Mouse (Mus musculus): ENCODE data around the gene Btg1-ps1. TPM values are rescaled to one million over a fixed set of nuclear protein-coding genes. Genes with fewer than 3 reads are reported as not detected.
"Not testable (repeated sequence)": the region's sequence is repeated elsewhere in the genome, so short reads cannot be mapped to it uniquely, and the experiment has no call there.

The Btg1-ps1 gene
- not detected in 2 replicates for total RNA-seq (2017)

DNA sequence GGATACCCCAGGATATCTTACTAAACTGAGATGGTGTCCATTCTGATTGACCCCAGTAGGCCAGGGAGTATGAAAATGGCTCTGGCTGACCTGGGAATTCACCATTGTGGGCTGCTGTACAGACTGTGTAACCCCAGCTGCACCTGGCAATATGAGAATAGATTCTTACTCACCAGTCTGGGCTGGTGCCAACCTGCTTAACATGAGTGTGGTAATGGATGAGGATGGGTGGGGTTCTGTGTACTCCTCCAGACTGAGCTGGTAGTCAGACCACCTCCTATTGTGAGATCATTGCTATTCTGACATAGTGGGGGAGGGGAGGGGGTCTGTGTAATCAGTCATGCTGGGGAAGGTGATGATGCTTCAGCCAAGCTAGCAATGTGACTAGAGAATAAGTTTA lies at the start of gene Btg1-ps1:
TSS of gene Btg1-ps1 (minus strand) at position 219 of the 400 bp plus-strand sequence.
- ATAC-seq (ENCODE audit: extremely low read depth, insufficient number of reproducible peaks, low FRiP score, poor library complexity, severe bottlenecking) = not testable (repeated sequence)

DNA sequence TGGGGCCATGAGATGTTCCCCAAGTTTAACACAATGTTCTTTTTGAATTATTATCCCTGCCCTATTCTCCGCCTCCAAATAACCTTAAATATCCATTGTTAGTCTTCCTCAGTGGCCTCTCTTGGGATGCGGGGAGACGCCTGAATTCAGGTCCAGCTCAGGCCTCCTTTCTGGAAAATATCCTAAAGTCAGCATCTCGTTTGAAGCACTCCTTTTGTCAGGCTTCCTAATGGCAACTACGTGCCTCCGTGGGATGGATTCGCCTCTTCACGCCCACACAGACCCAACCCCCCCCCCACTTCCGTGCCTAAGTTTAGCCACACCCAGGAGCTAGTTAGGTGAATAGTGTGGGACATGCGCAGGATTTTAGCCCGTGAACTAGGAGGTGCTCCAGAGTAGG lies 47.6 kb upstream of the Btg1-ps1 start, which contains the start of gene Rhox10:
TSS of gene Rhox10 (plus strand) at position 301 of the 400 bp plus-strand sequence.
- no peak for ATAC-seq (ENCODE audit: extremely low read depth, insufficient number of reproducible peaks, low FRiP score, poor library complexity, severe bottlenecking)

DNA sequence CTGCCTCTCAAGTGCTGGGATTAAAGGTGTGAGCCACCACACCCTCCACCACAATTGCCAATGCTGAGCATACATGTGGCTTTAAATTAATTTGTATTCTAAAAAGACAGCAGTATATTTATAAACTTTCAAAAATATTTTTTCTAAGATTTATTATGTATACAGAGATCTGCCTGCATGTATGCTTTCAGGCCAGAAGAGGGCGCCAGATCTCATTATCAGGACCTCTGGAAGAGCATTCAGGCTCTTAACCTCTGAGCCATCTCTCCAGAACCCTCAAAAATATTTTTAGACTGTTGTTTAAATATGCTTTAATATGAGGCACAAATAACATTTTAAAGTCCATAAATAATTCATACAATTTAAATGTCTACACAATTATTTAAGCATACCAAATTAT lies 42.9 kb upstream of the Btg1-ps1 start:
- ATAC-seq (ENCODE audit: extremely low read depth, insufficient number of reproducible peaks, low FRiP score, poor library complexity, severe bottlenecking) = no peak

DNA sequence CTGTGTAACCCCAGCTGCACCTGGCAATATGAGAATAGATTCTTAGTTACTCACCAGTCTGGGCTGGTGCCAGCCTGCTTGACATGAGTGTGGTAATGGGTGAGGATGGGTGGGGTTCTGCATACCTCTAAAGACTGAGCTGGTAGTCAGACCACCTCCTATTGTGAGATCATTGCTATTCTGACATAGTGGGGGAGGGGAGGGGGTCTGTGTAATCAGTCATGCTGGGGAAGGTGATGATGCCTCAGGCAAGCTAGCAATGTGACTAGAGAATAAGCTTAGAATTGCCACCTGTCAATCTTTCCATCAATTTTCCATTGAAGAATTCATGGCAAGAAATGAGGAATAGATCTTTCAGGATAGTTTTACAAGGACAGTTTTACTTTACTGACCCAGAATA lies 24.4 kb upstream of the Btg1-ps1 start, which contains the start of gene Btg1-ps2:
TSS of gene Btg1-ps2 (minus strand) at position 101 of the 400 bp plus-strand sequence.
- not testable (repeated sequence) for ATAC-seq (ENCODE audit: extremely low read depth, insufficient number of reproducible peaks, low FRiP score, poor library complexity, severe bottlenecking)

DNA sequence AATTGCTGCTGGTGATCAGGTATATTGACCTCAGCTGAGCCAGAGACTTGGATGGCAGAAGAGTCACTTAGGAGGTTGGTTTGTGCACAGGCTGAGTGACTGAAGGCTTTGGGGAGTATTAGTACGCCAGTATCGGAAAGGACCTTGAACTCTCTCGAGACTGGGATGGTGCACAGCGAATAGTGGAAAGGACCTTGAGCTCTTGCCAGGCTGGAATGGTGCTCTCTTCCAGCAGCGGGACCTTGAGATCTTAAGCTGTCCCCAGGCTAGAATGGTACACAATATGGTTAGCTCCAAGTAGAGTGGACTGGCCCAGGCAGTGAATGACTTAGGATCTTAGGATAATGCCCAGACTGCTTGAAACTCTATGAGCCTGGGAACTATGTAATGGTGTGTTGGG lies 21.1 kb upstream of the Btg1-ps1 start:
- ATAC-seq (ENCODE audit: extremely low read depth, insufficient number of reproducible peaks, low FRiP score, poor library complexity, severe bottlenecking) = no peak

DNA sequence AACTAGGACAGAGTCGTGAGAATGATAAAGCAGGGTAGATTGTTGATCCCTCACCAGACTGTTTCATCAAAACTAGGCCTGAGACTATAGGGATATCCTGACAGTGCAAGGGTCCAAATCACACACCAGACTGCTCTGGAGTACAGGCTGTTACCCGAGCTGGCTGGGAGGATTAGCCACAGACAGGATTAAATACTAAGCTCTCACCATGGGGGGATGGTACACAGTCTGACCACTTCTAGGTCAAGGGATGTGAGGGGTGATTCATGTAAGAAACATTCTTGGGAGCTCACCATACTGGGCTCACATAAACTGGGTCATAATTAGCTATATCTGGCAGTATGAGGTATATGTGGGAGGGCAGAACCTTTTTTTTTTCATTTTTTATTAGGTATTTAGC lies 15.2 kb upstream of the Btg1-ps1 start:
- ATAC-seq (ENCODE audit: extremely low read depth, insufficient number of reproducible peaks, low FRiP score, poor library complexity, severe bottlenecking) = no peak

DNA sequence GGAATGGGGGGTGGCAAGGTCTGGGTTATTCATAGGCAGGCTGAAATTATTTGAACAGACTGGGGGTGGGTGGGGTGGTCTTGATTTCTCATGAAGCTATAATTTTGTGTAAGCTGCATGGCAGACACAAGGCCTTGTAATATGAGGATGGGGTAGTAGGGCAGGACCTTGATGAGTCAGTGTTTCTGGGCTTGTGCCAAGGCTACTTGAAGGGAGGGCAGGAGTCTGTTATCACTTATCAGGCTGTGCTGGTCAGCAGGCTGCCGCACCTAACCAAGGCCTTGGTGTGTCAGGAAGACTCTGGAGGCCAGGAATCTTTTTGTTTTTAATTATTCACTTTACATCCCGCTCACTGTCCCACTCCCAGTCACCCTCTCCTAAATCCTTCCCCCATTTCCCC lies 9.9 kb downstream of the Btg1-ps1 start:
- no peak for ATAC-seq (ENCODE audit: extremely low read depth, insufficient number of reproducible peaks, low FRiP score, poor library complexity, severe bottlenecking)

Other genes starting within 250 kb of the Btg1-ps1 start
- gene Rhox5, start 214.0 kb downstream of the Btg1-ps1 start, total RNA-seq (2017) = not detected in 2 replicates
- not detected in 2 replicates for gene Rhox6, start 191.9 kb downstream of the Btg1-ps1 start, total RNA-seq (2017)
- not detected in 2 replicates for gene Rhox7a, start 187.1 kb downstream of the Btg1-ps1 start, total RNA-seq (2017)
- gene Rhox8, start 139.9 kb downstream of the Btg1-ps1 start, total RNA-seq (2017) = 0.93 TPM in 1 of 2 replicates, not detected in the other
- gene Rhox7b, start 121.6 kb downstream of the Btg1-ps1 start, total RNA-seq (2017) = not detected in 2 replicates
- not detected in 2 replicates for gene Rhox9, start 117.0 kb downstream of the Btg1-ps1 start, total RNA-seq (2017)
- gene Btg1-ps2, start 24.3 kb upstream of the Btg1-ps1 start, total RNA-seq (2017) = not detected in 2 replicates
- not detected in 2 replicates for gene Rhox10, start 47.7 kb upstream of the Btg1-ps1 start, total RNA-seq (2017)
- not detected in 2 replicates for gene Rhox11, start 66.3 kb upstream of the Btg1-ps1 start, total RNA-seq (2017)
- not detected in 2 replicates for gene Rhox12, start 92.1 kb upstream of the Btg1-ps1 start, total RNA-seq (2017)
- not detected in 2 replicates for gene Rhox13, start 102.4 kb upstream of the Btg1-ps1 start, total RNA-seq (2017)
- 31.8 and 36.2 TPM in 2 replicates for gene Zbtb33, start 171.0 kb upstream of the Btg1-ps1 start, total RNA-seq (2017)
- gene Tmem255a, start 233.6 kb upstream of the Btg1-ps1 start, total RNA-seq (2017) = 0.35 TPM in 1 of 2 replicates, not detected in the other

Measured in neutrophil, adult 5-6 weeks (primary cell).